Mouse (Mus musculus) adrenal gland, adult (tissue): ENCODE measurements around the gene Gkn3.
A peak's percentile ranks its signal among the peaks of the same experiment; 100 is the strongest.

ENCODE experiments used
- DNase-seq, 2 experiments: peaks; one replicate each; pipeline ENCODE4 v3.0.0; 2022 to 2023; ENCODE audit warnings: low spot score in 1 of 2; ENCODE audit not compliant: inconsistent age in 2 of 2

The Gkn3 gene

DNA sequence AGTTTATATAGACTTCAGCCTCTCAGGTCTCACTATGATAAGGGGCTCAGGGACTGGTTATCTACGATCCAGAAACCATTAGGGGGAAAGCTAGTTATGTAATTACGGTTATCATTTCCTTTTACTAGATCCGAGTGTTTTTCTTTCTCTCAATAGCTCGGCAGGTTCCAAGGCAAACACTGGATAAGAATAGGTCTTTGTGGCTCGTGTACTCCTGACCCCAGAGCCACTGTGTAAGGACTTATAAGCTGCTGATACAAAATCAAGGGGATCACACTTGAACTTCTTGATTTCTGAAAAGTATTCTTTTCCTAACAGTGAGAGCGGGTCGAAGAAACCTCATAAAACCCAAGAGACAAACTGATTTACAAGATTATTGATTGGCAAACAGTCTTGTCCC, at the start of gene Gkn3:
Gene Gkn3 (minus strand): TSS at position 59 of the 400 bp plus-strand sequence.
- no peak for DNase-seq

DNA sequence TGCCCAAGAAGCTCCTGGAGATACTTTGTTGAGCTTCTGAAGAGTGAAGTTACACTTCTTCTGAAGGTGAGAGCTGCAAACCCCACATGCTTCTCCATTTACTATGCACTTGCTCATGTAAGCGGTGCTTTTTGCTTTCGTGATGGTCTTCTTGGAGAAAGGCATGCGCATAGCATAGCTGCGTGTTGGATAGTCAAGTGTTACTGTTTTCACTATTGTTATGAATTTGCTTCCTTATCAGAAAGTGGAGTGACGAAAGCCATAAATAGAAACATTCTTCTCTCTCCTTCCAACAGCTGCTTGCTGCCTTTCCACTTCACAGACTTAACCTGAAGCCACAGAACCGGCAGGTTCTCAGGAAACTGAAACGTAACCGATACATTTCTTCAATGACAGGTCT, 48.0 kb upstream of the Gkn3 start:
- no peak for DNase-seq

DNA sequence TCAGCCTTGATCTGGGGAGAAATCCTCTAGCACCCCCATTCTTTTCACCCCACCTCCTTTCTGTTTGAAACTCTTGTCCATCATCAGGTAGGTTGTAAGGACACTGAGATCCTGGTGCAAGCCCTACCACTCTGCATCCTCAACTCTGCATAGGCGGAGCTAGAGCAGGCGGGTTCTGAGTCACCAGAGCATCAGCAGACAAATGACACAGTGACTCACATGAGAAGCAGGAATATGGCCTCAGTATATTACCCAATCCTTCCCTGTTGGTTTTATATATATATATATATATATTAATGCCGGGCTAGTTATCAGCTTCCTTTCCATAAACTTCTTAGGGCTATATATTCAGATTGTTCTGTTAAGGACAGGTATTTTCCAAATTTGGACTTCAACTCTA, 47.1 kb upstream of the Gkn3 start:
- no peak for DNase-seq

DNA sequence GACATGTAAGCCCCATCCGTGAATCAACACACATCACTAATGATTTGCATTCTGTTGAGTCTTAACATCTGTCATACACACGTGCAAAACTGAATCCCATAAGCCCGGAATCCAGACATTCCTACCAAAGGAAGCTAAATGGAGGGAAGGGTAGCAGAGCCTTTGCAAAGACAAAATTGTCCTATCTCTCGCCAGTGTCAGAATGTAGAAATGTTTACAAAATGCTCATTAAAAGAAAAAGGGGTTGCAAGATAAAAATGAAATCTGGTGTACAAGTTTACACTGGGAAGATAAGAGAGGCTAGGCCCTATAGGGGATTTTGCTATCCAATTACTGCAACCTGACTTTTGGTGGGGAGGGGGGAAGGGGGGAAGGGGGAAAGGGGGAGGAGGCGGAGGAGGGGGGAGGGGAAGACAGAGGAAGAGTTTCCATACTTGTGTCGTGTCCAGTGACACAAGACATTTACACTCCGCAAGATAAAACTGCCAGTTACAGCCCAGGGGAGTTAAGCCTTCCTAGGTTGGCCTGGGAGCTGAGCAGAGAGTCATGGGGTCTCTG, 39.8 kb upstream of the Gkn3 start, which contains the start of gene Bmp10:
Gene Bmp10 (plus strand): TSS at position 508 of the 558 bp plus-strand sequence.
- DNase-seq: no peak

DNA sequence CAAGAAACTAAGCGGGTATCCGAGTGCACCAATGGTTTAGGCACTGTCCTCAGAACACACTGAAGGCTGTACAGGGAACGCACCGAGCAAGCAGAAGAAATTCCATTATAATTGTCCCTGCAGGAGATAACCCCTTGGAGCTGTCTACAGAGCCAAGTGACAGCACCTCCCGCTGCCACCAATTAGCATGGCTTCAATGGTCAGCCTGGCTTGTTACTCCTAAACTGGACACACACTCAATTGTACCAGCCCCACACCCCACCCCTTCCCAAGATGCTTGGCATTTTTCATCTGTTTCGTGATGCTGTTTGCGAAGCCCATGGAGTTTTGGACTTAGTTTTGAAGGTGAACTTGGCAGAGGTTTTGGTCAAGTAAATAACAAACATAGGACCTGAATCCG, 38.9 kb upstream of the Gkn3 start:
- DNase-seq: no peak

DNA sequence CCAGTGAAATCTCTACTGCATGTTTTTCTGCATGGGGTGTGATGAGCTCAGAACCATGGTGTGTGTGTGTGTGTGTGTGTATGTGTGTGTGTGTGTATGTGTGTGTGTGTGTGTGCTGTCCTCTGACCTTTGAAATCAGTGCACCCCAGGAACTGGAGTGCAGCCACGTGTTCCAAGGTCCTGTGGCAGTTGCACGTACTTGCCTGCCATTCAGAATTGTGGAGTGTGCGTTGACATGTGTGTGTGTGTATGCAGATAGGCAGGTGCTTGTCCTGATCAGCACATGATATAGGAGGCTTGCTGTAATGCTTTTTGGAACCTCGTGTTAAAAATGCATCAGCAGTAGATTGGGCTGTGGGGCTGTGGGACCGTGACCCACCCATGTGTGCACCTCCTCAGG, 38.2 kb upstream of the Gkn3 start:
- DNase-seq: no peak

DNA sequence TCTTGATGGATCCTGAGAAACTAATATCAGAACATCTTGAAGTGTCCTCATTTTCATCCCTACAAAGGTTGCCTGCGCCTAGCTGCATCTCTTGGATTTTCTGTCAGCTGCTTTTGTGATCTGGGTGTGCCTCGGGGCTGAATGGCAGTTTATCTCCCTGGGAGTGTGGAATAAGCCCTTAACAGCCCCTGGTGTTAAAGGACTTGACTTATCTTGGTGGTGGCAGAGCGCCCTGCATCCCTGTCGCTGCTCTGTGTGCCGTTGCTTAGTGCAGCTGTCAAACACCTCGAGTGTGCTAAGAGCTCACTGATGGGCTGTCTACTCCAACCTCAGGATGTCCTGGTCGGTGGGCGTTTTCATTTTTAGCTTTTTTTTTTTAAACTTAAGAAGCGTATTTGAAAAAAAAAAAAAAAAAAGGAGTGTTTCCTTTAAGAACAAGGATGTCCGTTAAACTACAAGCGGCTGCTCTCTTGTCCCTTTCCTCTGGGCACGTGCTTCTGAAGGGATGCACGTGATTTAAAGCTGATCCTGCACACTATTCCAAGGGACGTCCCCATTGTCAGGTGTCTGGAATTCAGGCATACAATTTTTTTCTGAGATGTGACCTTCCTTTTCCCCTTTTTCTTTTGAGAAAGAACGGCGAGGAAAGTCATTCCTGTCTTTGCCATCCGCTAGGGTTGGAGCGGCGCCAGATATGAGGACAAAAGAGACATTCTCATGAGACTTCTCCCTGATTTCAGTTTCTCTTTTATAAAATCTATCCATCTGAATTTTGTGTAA, 35.5 kb upstream of the Gkn3 start:
- peak; percentile 19 to 67 for DNase-seq

DNA sequence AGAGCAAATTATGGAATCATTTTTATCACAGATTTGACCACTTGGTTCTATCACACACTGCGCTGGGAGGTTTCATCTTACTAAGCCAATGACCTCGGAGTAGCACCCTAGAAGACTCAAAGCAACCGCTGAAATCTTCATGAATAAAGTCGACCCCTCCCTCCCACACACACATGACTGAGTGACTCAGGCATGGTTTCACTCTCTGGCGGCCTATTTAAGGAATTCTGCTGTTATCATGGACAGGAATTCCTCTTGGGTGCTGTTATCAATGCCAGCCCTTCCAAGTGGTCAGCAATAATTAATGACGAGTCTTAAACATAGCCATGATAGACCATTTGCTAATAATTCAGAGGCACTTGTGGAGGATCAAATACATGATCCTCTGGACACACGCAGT, 33.6 kb upstream of the Gkn3 start:
- peak in 1 of 2 experiments; percentile 37 for DNase-seq

DNA sequence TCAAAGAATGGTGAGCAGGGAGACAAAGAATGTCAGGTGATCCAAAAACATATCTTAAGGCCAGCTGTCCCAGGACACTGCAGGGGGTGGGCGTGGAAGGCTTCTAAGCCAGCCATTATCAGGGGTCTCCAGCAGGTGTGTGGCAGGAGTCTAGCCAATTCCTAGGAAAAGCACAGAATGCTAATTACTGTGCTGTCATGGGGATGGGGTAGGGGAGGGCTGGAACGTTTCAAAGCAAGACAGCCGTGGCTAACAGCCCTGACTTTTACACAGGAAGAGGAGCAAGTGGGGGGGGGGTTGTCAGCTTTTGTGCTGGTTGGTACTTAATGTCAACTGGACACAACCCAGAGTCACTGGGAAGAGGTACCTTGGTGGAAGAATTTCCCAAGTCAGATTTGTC, 23.3 kb upstream of the Gkn3 start:
- DNase-seq: no peak

DNA sequence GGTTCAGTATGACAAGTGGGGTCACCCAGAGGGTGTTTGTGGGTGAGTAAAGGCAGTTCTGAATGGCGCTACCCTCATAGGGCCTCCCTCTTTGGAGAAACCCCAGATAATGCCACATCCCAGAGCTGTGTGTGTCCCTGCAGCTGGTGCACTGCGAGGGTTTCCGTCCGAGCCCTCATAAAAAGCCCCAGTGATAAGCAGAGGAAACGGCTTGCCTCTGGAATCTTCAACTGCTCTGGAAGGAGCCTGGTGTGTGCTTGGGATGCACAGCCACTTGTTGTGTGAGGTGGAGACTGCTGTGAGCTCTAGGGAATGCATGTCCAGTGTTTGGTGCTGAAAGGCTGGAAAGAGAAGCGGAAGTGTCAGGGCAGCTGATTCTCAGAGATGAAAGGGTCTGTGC, 12.7 kb upstream of the Gkn3 start:
- no peak for DNase-seq

DNA sequence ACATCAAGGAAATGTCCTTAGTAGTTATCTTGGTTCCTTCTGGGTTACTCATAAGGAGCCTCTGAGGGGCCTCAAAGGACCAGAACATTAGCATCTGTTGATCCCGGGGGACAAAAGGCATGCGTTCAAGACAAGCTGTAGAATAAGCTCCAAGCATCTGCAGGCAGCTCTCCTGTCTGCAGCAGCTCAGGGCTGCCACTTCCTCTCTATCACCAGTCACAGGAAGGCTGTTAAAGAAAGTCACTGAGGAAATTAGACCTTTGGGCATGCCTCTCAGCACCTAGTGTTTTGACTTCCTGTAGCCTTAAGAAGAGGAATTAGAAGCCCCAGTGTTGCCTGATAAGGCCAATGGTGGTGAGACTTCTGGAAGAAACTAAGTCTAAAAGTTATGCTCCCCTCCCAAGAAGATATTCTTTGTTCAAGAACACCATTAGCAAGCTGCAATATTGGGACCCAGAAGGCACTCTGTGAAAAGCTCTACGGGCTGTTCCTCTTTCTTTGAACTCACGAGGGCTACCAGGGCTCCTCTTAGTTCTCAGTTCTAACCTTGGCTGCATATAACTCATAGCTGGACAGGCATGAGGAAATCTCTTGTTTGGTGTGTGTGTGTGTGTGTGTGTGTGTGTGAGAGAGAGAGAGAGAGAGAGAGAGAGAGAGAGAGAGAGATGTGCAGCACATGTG, 11.3 kb upstream of the Gkn3 start:
- DNase-seq: no peak

DNA sequence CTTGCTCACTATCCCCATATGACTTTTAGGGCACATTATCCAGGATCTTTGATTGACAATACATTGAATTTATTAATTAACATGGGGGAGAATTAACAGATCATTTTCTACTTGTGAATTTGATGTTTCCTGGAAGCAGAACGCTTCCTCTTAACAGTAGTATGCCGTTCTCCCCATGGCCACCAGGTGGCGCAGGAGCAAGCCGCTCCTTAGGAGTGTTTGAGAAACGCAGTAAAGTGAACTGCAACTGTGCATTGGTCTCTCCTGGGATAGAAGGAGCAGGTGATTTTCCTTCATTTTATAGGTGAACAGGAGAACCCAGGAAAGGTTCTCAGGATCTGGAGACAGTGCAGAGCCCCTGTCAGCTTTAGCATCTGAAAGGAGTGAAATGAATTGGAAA, 10.4 kb upstream of the Gkn3 start:
- DNase-seq: peak; percentile 49 to 87

DNA sequence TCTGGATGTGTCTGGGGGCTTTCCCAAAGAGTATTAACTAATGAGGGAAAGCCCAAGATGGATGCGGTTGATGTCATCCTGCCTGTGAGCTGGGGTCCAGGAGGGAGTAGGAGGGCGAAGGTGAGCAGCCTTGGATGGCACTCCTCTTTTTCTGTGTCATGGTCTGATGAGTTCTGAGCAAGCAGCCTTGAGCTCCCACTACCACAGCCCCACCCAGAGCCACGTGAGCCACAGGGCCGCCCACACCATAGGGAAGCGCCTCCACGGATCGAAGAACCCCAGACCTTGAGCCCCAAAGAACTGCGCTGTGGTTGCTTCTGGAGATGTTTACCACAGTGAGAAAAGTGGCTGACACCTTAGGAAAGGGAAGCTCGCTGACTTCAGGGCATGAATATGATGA, 6.0 kb upstream of the Gkn3 start:
- DNase-seq: no peak

DNA sequence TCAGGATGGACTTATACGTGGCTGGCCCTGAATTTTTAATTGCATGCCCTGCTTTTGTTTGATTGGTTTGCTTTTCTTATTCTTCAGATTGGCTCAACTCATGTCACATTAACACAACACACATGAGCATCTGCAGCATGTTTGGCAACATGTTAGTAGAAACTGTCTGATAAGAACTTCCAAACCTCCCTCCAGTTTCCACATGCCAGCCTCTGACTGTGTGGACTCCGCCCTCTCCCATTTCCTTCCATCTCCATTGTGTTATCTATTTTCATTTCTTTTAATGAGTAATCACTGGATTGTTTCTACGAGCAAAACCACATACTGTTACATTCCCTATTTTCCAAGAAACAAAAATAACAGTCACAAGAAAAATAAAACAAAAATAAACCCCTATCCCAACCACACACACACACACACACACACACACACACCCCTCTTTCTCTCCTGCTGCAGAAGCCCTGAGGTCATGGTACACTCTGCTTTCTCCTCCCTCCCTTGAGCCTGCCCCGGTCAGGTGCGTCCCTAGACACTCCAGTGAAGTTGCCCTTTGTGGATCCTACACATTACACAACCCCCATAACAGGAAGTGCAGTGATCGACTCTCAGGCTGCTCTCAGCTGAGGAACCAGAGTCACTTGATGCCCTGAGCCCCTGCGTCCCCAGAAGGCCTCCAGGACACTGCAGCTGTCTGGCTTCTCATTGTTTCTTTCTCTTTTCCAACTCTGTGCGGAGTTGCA, 4.9 kb upstream of the Gkn3 start:
- no peak for DNase-seq

DNA sequence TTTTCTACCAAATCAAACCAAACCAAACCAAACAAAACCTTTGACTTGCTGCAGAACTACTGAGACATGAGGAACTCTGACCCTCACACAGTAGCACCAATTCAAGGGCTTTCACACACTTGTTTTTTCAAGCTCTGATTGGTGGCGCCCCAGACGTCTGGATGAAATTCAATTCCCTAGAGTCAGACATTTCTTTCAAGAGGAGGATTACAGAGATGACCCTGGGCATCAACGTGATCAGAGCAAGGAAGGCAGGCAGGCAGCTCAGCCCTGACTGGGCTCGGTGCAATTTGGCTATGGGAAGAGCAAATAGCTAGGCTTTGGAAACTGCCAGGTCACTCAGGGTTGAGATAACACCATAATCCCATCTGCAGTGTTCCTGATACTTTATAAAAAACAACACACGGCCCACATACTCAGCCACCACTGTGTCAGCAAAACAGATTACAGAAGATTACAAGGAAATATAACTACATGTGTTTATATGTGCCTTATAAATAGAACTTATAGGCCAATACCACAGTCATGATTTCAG, 787 bp upstream of the Gkn3 start:
- no peak for DNase-seq

DNA sequence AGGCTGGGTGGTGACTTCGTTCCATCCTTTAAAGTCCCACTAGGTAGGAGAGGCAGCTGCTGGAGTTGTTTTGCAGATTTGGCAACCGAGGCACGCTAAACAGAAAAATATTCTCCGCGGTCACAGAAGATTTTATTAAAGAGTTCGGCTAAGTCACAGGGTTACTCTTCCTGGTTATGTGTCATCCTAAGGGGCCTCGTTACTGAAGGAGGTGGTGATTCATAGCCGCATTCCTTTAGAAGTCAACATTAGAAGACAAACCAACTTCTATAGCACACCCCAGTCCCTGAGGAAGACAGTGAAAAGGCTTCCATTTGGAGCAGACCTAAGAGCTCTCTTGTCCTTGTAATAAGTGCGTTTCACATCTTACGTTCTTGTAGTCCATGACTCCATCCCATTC, 2.1 kb downstream of the Gkn3 start:
- DNase-seq: no peak

DNA sequence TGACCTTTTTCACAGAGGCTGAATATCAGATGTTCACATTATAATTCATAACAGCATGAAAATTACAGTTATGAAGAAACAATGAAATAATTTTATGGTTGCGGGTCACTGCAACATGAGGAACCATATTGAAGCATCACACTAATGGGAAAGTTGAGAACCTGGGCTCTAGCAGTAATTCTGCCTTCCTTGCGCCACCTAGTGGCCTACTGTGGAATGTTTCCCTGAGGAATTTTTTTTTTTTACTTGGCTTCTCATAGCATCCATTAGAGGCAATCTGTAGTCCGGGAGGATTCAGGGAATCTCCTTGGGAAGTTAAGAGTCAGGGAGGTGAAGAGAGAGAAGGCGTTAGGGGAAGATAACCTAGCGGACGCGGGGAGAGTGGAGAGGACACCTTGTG, 2.5 kb downstream of the Gkn3 start:
- peak; percentile 40 to 82 for DNase-seq

DNA sequence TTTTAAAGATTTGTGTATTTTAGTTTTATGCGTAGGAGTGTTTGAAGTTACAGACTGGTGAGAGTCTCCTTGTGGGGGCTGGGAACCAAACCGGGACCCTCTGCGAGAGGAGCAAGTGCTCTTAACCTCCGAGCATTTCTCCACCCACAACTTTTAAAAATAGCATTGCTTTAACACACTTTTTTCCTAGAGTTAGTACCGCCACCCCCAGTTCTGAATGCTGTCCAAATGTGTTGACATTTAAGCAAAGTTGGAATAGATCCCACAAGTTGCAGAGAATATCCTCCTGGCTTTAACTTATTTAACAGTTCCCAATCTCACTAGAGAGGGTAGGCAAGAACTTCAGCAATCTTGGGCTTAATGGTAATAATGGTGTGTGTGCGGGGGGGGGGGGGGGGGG, 4.0 kb downstream of the Gkn3 start:
- DNase-seq: peak in 1 of 2 experiments; percentile 62

DNA sequence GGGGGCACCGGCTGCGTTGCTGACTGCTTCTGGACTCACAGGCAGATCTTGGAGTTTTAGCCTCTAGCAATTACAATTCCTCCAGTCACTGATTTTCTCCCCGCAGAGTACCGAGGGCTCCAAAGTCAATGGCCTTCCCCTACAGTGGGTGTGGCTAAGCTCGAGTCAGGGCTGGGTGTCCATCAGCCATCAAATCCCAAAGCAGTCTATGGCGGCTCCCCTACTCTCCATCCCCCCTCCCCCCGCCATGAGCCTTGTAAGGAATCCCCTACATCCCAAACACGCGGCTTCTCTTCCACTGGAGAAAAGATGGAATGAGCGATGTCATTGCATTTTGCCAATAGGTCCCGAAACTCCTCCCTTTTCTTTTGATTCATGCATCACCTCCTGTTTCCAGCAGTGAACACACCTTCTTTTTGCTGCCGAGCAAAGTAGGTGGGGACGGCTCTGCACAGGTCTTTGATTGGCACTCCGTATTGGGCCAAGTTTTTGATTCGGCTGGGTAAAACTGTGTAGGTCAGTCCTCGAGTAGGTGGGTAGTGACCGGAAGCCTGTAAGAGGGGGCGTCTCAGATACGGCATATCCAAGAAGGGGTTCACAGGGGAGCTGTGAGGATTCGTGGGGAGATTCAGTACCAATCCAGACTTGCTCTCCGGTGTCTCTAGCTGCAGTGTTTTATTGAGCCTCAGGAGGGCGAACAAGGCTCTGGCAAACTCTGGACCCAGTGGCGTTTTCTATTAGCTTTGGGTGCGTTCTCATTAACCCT, 4.6 kb downstream of the Gkn3 start:
- DNase-seq: peak; percentile 14 to 69

DNA sequence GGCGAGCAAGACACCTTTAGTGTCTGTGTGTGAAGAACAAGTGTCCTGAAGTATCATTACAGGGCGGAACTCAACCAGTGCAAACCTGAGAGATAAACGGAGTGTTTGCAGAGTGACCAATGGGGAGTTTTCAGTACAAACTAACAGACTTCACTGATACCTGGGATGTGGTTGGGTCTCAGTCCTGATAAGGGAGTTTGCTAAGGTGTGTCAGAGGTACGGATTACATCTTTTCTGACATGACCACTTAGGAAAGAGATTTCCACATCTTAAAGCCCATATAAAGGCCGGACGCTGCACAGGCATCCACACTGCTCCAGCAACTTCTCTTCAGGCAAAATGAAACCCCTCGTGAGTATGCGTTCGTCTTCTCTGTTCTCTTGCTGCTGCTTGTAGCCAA, 15.7 kb downstream of the Gkn3 start, which contains the start of gene Gkn2:
Gene Gkn2 (plus strand): TSS at position 301 of the 400 bp plus-strand sequence.
- no peak for DNase-seq

DNA sequence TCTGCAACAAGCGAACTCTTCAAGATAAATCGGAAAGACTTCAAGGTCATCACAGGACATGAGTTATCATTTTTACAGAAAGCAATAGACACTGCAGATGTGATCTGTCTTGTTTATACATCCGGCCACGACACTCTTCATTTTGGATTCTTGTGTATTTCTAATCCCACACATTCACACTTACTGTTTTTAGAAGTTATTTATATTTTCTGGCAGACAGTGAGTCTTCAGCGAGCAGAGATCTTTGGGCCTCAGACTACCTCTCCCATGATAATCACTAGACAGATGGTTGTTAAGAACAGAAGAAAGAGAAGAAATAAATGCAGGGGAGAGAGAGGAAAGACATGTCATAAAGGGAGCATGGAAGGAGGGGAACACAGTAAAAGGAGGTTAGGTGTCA, 19.5 kb downstream of the Gkn3 start:
- DNase-seq: no peak
